Mouse (Mus musculus) brain, adult 2 months (tissue): ENCODE results near the gene Atrn.

Source experiments
- DNase-seq: peaks from one replicate; pipeline ENCODE4 v3.0.0; 2011; ENCODE audit warnings: low read depth, low spot score

The Atrn gene

DNA sequence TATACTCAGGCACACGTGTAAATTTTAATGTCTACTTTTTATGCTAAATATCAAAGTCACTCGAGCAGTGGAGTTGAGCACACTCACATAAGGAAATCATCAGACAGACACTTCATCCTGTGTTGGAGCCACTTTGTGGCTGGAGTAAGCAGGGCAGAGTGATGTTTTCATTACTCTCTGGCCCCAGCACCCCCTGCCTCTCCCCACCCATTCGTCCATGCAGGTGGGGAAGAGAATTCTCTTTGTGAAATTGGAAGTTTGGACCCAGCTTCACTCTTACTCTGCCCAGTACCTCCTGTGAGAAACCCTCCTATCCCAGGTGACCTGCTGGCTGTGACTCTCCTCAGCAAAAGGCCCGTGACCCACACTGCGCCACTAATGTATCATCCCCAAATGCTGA lies 132.4 kb downstream of the Atrn start:
- DNase-seq = no peak

DNA sequence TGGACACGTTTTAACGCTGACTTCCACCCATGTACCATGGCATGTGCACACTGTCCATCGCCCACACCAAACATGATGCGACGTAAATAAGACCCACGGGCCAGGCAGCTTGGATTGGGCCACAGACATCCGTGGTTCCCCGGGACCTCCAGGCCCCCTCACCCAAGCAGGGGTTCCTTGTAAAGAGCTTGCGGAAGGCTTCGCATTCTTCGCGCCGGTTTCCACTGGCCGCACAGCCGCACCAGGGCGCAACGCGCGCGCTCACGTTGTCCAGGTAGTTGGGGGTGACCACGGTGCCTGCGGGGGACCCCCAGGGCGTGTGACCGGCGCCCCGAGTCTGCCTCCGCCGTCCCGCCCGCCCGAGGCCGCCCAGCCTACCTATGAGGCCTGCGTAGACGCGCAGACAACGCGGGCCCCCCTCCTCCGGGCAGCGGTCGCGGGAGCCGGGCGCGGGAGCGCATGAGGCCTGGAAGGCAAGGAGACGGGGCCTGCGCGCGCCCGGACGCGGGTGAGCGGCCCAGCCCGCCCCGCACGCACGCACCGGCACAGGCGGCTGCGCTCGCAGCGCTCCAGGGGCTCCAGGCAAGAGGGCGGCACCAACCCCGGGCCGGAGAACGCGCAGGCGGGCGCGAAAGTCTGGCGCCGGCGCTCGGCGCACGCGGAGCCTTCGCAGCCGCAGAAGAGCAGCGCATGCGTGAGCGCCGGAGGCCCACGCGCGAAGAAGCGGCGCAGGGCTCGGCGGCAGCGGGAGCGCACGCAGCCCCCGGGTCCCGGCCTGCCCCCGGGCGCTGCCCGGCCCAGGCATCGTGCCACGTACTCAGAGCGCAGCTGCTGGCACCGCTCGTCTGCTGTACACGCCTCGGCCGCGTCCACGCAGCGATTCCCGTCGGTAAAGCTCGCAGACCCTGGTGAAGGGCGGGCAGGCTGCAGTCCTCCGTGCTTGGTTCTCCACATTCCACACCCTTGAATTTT lies 134.8 kb downstream of the Atrn start:
- peak; percentile 92 for DNase-seq

DNA sequence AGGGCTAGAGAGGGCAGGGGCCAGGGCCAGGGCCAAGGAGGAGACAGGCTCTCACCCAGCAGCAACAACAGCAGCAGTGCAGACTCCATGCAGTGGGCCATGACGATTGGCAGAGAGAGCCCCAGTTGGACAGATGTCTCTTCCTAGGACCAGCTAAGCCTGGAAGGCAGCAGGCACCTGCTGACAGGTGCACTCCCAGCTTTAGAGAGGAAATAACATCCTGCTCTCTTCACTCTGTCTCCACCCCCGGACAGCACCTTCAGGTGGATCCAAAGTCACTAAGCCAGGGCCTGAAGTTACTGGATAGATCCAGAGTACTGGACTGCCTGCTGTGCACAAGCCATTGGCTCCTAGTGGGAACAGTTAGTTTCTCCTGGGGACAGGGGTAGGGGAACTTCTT lies 136.7 kb downstream of the Atrn start, which contains the start of gene Gfra4:
Gene Gfra4 (minus strand): TSS at position 101 of the 400 bp plus-strand sequence.
- DNase-seq = no peak

DNA sequence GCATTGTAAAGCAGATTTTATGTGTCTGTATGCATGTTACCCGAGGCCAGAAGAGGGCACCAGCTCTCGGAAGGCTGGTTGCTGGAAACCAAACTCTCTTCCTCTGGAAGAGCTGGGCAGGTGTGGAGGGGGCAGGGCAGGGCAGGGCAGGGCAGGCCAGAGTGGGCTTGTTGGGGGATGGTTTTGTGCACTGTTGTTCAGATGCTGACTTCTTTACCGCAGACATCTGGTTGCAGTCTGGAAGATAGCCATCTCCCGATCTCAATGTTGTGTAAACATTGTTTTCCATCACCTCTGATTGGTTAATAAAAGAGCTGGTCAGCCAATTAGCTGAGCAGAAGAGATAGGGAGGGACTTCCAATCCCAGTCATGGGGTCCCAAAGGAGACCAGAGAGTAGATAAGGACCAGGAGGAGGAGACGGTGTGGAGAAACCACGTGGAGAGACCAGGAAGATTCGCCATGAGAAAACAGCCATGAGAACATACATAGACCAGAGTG lies 138.1 kb downstream of the Atrn start:
- DNase-seq = no peak

DNA sequence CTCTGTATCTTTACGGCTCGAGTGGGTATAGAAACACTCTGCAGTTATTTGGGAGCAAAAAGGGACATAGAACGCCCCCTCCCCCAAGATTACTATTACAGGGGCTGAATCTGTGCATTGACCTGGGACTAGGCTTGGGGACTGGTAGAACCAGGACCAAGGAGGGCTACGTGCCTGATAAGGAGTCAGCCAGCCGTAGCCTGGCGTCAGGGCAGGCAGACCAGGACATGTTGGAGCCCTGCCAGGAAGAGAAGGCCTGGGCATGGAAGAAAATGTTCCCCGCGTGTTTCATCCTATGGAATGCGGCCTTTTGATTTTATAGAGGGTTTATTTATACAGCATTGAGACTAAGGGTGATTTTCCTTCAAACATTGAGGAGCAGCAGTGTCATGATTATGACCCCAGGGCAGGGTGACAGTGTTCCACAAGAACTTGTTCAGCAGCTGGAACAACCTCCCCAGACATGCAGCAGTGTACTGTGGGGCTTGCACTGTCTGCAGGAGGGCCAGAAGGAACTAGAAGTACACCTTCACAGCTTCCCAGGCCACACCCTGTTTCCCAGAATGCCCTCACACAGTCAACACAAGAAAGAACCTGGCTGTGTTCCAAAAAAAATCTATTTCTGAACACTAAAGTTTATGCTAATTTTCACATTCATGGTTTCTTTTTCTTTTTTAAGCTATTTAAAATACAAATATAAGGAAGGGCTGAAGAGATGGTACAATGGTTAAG lies 138.9 kb downstream of the Atrn start:
- DNase-seq = no peak

DNA sequence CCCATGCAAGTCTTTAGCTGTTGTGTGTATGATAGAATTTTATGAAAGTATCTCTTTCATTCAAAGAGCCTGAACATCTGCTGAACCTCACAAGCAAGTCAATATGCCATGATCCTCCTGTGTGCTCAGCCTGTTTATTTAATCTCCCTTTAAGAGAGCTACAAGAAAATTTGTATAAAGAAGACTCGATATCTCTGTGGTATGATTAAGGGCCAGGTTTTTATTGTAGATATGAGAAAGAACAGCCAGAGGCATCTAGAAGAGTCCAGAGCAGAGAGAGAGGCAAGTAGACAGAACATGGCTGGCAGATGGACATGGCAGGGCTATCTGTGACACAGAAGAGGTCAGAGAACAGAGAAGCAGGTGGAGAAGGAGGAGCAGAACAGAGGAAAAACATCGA lies 139.7 kb downstream of the Atrn start:
- DNase-seq = no peak

DNA sequence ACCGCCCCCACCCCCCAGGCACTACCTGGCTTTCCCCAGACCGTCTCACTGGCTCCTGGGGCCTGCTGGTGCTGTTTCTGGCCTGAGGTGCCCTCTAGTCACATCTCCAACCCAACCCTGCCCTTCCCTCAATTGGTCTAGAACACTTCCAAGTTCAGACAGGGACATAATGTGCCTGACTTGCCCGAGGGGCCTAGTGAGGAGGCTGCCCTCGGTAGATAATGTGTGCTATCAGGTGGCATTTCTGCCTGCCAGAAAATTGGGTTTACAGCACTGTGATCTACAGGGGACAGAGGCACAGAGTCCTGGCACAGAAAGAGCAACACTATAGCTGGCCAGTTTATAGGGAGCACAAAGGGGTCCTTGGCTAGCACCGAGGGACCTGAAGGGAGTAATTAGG lies 145.7 kb downstream of the Atrn start:
- DNase-seq = no peak

DNA sequence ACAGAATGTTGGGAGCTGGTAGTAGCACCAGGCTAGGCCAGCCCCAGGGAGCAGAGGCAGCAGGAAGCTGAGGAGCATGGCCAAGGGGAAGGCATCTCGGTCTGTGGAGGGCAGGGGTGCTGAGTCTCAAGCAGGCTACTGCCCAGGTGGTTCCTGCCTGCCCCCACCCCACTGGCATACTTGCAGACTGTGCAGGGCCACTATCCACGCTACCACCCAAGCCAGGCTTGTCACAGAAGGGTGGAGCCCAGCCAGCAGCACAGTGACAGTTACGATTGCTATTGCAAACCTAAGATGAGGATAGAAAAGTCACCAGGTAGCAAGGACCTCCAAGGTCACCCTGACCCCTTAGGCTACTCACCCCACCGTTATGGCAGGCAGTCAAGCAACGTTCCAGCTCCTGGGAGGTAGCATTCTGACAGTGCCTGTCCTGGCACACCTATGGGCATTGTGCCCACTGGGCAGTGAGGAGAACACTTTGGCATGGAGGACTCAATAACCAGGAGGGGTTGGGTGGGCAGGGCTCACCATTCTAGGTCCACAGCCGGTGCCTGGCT lies 146.6 kb downstream of the Atrn start:
- DNase-seq = no peak

DNA sequence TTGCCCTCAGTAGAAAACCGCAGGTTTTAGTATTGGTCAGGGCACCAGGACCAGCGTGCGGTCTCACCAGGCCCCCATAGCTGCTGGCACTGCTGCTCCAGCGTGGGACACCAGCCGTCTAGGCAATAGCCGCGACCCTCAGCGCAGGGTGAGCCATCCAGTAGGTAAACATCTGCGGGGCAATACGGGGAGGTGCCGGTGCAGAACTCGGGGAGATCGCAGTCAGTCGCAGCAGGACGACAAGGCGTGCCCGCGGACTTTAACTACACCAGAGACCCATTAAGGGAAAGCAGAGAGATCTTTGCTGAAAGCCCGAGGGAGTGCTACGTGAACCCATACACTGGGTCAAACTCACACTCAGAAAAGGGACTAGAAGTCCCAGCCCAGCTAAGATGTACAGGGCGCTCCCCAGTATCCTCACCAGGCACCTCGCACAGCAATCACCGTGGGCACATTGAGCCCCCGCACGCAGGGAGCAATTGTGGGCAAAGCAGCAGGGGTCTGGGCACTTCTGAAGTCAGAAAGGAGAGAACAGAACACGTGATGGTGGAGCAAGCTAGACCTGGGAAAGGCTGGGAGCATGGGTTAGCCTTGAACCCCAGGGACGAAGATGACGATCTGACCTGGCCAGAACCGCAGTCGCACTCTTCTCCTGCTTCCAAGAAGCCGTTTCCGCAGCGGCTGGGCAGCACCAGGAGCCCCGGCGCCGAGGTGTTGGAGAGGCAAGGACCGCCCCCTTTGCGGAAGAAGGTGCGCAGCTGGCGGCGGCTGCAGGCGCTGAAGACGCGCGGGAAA lies 147.8 kb downstream of the Atrn start:
- no peak for DNase-seq

DNA sequence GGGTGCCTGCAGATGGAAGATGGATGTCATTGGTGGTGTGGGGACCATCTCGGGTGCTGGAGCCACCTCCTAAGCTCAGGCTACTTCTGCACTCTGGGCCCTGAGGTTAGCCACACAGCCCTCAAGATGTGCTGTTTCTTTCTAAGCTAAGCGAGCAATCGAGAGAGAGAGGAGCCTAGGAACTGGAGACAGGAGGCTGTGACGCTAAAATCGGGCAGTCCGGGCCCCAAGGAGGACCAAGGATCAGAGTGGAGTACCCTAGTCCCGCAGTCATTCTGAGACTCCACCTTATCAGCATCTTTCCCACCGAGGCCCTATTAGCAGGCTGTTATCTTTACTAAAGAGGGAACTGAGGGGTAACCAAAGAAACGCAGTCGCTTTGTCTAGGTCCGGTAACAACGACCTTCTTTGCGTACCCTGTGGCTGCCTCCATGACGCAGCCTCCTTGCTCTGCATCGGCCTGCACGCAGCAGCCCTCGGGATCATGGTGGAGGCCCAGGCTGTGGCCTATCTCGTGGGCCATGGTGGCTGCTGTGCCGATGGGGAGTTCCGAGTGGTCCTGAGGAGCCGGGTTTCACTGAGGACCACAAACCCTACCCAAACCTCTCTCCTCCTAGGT lies 148.5 kb downstream of the Atrn start:
- no peak for DNase-seq

DNA sequence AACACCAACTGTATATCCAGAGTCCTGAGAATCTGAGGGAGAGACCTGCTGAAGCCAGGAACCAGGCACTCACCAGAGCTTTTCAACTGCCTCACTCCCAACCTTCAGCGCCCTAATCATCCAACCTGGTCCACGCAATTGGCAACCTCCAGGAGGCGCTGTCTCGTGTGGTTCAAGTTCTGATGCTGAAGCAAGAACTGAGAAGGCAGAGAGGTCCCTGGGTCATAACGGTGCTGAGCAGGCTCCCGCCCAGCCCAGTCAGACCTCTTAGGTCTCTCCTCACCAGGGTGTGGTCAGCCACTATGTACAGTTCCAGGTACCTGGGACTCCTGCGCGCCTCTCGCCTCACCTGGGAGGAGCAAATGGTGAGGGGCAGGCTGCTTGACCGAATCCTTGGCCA lies 149.3 kb downstream of the Atrn start:
- DNase-seq = peak; percentile 66

DNA sequence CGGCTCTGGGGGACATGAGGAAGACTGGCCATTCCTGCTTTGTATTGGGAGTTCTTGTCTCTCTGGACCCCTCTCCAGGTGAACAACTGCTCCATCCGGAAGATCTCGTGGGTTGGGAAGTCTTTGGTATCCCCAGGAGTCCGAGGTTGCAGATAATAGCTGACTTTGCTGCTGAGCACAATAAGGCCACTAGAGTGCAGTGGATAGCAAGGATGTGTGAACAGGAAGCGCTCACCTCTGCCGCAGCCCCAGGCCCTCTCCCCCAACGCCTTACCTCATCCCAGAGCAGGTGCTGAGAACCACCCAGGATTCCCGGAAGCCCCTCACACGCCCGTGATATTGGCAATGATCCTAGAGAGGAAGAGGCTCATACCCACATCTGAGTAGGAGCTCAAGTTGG lies 149.9 kb downstream of the Atrn start:
- peak; percentile 59 for DNase-seq

DNA sequence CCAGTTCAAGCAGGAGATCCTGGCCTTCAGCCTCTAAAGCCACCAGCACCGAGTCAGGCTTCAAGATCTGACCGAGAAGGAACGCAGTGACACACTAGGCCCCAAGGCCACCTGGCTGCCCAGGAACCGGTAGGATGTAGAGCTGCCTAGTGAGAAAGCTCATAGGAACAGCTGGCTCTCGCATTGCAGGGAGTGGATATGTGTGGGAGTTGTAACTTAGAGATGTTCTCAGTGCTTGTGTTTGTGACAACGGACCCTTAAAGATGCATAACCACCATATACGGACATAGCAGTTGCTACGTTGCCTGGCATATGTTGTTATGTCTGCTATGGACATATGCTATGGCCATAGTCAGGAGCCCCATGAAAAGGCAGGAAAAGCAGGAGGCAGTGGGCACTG lies 152.4 kb downstream of the Atrn start:
- DNase-seq = peak; percentile 62

DNA sequence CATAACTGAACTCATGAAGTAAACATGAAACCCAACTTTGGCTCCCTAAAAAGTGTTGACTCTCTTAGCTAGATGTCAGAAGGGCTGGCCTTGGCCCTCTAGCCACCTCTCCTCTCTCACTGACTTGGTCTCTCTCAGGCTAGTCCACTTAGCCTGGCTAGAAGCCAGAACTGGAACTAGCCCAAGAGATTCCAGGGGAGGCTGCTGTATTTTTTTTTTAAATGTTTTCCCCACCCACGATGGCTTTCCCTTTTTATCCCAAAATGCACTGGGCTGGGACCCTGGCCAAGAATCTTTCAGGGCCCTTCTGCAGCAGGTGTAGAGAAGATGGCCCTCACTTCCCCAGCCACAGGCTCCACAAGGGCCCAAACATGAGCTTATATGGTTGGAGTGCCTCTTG lies 153.1 kb downstream of the Atrn start:
- DNase-seq = peak; percentile 38

DNA sequence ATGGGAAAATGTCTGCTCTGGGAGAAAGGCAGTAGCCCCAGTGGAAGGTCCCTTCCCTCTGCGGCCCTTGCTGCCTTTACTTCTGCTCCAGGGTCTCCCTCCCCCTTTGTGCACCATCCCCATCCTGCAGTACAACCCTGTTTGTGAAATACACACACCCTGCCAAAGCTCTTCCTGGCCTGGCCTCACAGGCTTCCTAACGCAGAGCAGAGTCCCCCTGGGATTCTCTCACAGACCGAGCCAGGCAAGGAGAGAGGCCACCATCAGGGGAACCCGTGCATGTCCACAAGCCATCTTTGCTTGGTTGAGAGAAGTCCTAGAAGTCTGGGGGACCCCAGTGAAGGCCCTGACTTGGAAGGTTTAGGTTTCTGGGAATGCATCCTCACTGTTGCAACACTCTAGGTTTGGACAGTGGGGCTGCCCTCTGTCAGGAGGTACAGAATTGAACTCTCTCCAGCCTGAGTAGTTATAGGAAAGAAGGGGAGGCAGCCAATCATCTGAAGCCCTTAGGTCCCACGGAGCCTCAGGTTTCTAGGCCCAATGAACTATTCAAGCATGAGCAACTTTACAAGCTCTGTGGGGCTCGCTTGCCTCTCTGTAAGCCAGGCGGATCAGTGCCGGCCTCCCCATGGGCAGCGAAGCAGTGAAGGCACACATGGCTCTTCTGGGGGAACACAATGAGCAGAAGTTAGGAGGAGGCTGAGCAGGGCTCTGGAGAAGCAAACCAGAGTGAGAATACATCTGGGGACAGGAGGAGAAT lies 153.7 kb downstream of the Atrn start:
- no peak for DNase-seq

DNA sequence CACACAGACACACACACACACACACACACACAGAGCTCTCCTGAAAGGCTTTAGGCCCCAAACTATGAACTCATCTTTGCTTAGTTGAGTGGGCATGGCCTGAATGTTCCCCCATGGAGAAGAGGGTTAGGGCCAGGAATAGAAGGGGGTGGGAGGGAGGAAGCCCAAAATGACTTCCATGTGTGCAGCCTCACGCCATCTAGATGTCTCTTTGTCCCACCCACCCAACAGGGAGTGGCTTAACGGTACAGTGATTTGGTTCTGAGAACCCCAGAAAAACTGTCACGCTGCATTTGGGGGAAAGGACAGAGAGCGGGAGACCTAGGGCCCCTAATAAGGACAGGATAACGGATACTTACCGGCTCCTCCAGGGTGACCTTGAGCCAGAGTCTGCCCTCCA lies 154.5 kb downstream of the Atrn start:
- peak; percentile 69 for DNase-seq

DNA sequence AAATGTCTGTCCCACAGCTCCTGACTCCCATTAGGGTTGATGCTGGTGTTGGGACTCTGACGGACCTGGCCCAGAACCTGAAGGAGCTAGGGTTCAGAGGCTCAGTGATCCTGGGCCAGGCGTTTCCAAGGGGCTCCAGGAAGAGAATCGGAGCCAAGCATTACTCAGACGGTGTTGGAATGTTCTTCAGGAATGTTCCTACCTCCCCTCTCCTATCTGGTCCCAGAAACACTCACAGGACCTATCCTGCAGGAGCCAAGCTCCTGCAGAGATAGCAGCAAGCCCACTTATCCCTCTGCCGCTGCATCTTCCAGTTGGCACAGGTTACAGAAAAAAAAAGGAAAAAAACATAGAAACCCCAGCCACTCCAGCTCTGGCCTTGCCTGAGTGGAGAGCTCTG lies 155.3 kb downstream of the Atrn start:
- DNase-seq = no peak

DNA sequence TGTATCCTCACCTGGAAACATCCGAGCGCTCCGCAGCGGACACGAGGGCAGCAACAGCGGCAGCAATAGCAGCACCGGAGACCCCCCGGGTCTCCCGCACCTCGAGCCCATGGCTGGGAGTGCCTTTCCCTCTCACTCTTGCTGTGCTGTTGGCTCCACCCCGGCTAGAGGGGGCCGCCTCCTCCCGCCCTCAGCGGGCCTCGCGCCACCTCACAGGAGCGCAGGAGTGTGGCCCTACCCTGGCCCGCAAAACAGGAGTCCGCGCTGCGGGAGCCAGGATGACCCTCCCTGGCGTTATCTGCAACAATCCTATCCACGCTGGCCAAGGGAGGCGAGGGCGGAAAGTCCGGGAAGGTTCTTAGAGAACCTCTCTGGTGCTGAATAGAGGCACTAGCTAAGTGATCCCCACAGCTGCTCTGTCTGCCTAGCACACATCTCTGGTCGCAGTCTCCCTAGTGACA lies 157.1 kb downstream of the Atrn start, which contains the start of gene Adam33:
Gene Adam33 (minus strand): TSS at position 411 of the 461 bp plus-strand sequence.
- DNase-seq = no peak

DNA sequence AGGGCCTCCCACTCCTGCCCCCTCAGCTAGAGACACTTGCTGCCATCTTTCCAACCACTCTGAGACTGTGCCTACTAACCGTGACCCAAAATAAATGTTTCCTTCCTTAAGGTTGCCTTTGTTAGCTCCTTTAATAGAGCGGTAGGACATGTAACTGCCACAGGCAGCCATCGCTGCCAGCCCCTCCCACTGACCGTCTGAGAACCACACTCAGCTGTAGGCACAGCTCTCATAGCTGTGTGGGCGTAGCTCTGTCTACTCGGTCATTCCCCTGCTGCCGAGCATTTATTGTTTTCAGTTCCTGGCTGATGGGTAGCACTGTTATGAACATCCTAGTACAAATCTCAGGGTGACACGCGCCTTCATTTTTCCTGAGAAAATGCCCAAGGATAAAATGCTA lies 160.0 kb downstream of the Atrn start:
- peak; percentile 56 for DNase-seq

DNA sequence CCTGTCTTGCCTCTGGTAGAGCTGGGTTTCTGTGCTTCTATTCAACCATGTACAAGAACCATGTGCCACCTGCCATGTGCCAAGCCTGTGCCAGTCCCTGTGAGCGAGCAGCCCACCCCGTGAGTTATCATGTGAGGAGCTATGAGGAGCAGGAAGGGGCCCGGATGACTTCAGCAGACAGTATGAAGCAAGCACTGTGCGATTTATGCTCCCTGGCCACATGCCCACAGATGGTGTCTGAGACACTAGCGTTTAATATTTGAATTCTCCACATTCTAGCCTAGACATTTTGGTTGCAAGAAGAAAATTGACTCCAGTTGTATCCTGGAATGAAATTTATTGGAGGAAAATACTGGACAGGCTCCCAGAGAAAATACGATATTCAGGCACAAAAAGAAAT lies 161.2 kb downstream of the Atrn start:
- no peak for DNase-seq
